Mouse (Mus musculus) embryonic facial prominence, embryonic 11.5 days (tissue): Measurements from ENCODE around the gene Coq3. TPM values are rescaled to one million over a fixed set of nuclear protein-coding genes. Genes with fewer than 3 reads are reported as not detected.

Source experiments
- ATAC-seq: fragments of 200-750 bp; cut with Nextera tagmentation; replicated peaks from 2 replicates; pipeline ENCODE4 v1.8.0; 2017; ENCODE audit warnings: low read depth; ENCODE audit not compliant: insufficient number of reproducible peaks, low FRiP score, low TSS enrichment
- DNase-seq: peaks from one replicate; pipeline ENCODE4 v3.0.0-alpha.2; 2015; ENCODE audit warnings: low spot score
- H3K27ac ChIP-seq: fragments of 300-500 bp; sonication (generic); replicated peaks from 2 replicates; pipeline ENCODE4 v1.5.1; 2014; ENCODE audit warnings: mild to moderate bottlenecking, low read depth, low read length, control low read depth
- H3K27me3 ChIP-seq: fragments of 300-500 bp; sonication (generic); 2 replicates; pipeline ENCODE4 v1.6.1; 2014; ENCODE audit warnings: mild to moderate bottlenecking, low read length, moderate library complexity, mixed read lengths; ENCODE audit not compliant: control insufficient read depth, insufficient read depth
- H3K36me3 ChIP-seq: fragments of 300-500 bp; sonication (generic); replicated peaks from 2 replicates; pipeline ENCODE4 v1.6.1; 2014; ENCODE audit warnings: low read depth, mild to moderate bottlenecking, low read length, moderate library complexity, mixed read lengths; ENCODE audit not compliant: control insufficient read depth, insufficient read depth
- H3K4me1 ChIP-seq: fragments of 300-500 bp; sonication (generic); 2 replicates; pipeline ENCODE4 v1.6.1; 2014; ENCODE audit warnings: low read length, mixed read lengths; ENCODE audit not compliant: control insufficient read depth, insufficient read depth
- H3K4me2 ChIP-seq: fragments of 300-500 bp; sonication (generic); 2 replicates; pipeline ENCODE4 v1.6.1; 2014; ENCODE audit warnings: low read depth, mild to moderate bottlenecking, control low read depth, low read length, moderate library complexity
- H3K4me3 ChIP-seq: fragments of 300-500 bp; sonication (generic); 2 replicates; pipeline ENCODE4 v1.5.1; 2014; ENCODE audit warnings: low read depth, low read length, control low read depth
- H3K9ac ChIP-seq: fragments of 300-500 bp; sonication (generic); replicated peaks from 2 replicates; pipeline ENCODE4 v1.6.1; 2014; ENCODE audit warnings: mild to moderate bottlenecking, control low read depth, low read length
- H3K9me3 ChIP-seq: fragments of 300-500 bp; sonication (generic); replicated peaks from 2 replicates; pipeline ENCODE4 v1.6.1; 2016; ENCODE audit warnings: mild to moderate bottlenecking, low read length, inconsistent platforms, mixed read lengths; ENCODE audit not compliant: control insufficient read depth
- WGBS: fragments of 180-500 bp; shearing (Covaris S2); extraction: QIAGEN DNeasy Blood & Tissue Kit; methylation state at CpG from one replicate; pipeline ENCODE4 v1.1.7; 2014; 5-methylcytosine and 5-hydroxymethylcytosine counted together
- polyA plus RNA-seq: library from polyadenylated mRNA; unstranded; fragments of >200 nt; fragmentation: Nextera tagmentation; extraction: Ambion mirVana; gene quantifications from 2 replicates; pipeline ENCODE4 v1.2.1, GENCODE M21; 2014

The Coq3 gene
- polyA plus RNA-seq, 1 experiment from 2014 or later, result 16.5 TPM

DNA sequence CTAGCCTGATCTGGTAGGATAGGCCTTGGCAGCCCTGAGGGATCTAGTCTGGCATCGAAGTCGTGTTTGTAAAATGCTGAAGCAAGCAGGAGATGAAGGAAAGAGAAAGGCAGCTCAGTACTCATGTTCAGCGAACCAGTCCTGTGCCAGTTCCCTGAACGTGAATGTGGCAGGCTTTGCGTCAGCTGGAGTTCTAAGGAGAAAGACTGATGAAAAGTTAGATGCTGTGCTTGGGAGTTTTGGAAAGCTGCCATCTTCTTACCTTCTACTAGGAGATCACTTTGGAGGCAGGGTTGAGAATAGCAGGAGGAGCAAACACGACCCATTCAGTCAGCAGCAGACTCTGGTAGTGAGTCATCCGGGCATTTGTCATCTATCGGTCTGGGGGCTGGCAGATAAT lies 6.4 kb downstream of the Coq3 start:
- Histone ChIP-seq H3K9me3 (no peaks in the 10 kb centered on the region), H3K4me3 (no peak overlapping the region), H3K27me3 (no peaks in the 10 kb centered on the region), H3K9ac (no peak overlapping the region), H3K36me3 (no peaks in the 10 kb centered on the region), H3K4me2 (no peak overlapping the region), H3K4me1 (no peaks in the 10 kb centered on the region), H3K27ac (no peak overlapping the region)
- no peak for DNase-seq
- 93% methylated on average over 8 of the region's 8 CpGs for WGBS
- ATAC-seq, result no peak

DNA sequence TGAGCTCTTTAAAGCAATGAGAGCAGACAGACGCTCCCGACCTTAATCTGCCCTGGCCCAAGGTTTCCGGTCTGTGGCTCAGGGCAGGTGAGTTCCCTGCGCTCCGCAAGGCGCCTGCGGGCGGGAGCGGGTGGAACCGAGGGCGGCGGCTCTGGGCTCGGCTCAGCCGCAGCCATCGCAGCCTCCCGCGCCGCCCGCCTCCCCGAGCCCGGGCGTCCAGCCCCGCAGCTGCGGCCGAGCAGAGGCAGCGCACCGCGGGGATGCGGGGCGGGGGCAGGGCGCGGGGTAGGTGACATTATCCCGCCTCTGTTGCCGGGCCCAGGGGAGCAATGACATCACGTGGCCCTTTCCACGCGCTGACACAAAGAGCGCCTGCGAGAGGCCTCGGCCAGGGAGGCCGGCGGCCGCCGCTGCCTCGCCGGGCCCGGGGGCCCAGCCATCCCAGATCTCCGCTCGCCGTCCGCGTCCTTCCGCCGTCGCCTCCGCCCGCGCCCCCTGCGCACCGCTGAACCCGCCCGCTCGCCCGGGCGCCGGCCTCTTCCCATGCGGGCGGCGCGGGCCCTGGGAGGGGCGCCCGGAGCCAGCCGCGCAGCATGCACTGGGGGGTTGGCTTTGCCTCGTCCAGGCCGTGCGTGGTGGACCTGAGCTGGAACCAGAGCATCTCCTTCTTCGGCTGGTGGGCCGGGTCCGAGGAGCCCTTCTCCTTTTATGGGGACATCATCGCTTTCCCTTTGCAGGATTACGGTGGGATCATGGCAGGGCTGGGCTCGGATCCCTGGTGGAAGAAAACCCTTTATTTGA lies 51.7 kb downstream of the Coq3 start, which contains the start of gene Faxc:
Faxc (plus strand) TSS at position 359 of the 801 bp plus-strand sequence.
- Histone ChIP-seq H3K36me3 (no peaks in the 10 kb centered on the region), H3K4me2 (peak within 1 kb of the TSS; percentile 72), H3K27me3 (no peaks in the 10 kb centered on the region), H3K27ac (peak within 1 kb of the TSS; percentile 81), H3K9me3 (no peaks in the 10 kb centered on the region), H3K4me1 (no peaks in the 10 kb centered on the region), H3K9ac (peak within 1 kb of the TSS; percentile 97), H3K4me3 (peak within 1 kb of the TSS; percentile 67)
- WGBS, result under 1% methylated on average over 48 of the region's 83 CpGs
- peak; percentile 70 for DNase-seq
- peak; percentile 90 for ATAC-seq

DNA sequence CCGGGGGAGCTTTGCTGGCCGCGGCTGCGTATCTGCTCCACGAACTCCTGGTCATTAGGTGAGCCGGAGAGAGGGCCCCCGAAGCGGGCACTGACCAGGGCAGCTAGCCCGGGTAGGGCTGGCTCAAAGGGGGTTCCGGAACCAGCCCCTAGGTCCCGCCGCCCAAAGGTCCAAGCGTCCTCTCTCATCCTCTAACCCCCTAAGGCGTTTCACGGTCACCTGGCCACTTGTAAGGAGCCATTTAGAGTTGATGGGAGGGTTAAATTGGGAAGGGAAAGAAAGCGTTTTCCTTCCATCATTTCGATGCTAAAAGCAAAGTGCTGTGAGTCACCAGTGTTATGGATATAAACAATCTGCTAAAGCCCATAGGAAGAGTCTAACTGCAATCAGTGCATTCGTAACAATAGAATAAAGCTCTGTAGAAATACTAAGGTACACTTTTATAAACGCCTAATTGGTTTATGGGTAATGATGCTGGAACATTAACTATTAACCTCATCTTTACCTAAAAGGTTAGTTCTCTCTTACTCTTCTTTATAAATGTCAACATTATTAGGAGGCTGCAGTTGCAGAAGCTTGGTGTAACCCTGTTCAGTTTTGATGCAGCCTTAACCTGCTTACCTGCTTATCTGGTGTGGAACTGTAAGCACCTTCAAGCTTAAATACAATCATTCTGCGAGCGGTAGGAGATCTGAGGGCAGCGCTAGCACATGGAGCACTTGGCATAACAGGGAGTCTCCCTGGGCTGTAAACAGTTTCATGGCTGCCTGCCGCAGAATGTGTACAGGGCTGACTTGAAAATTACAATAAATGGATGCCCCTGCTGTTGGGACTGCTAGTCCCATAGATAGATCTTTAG lies 52.5 kb downstream of the Coq3 start:
- H3K9me3 ChIP-seq, result no peaks in the 10 kb centered on the region
- H3K36me3 ChIP-seq, result no peaks in the 10 kb centered on the region
- H3K4me1 ChIP-seq, result no peaks in the 10 kb centered on the region
- peak overlapping the region; percentile 72 for H3K4me2 ChIP-seq
- DNase-seq, result peak; percentile 43
- no peaks in the 10 kb centered on the region for H3K27me3 ChIP-seq
- peak overlapping the region; percentile 67 for H3K4me3 ChIP-seq
- 17% methylated on average over 22 of the region's 23 CpGs for WGBS
- H3K27ac ChIP-seq, result 0 out of 2 replicates have a peak overlapping the region, but pooled peaks have one; percentile 81
- ATAC-seq, result peak; percentile 15; the same call in 1 of the 2 replicates
- peak overlapping the region; percentile 97 for H3K9ac ChIP-seq

DNA sequence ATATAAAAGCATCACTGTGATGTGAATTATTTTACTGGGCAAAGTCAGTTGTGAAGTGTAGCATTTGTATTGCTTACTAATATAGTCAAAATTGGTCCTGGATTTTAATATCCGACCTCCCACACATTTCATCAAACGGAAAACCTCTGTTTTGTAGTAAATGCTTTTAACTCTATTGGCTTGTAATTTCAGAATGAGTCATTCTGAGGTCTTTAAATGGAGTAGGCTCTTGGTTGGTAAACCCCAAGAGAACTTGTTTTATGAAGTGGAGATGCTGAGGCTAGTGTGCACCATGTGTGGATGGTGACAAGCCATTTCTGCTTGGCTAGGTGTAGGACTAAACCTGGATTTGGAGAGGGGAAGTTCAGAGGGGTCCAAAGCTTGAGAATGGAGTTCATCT lies 55.9 kb downstream of the Coq3 start:
- Histone ChIP-seq H3K36me3 (no peaks in the 10 kb centered on the region), H3K9ac (no peak overlapping the region), H3K4me1 (no peaks in the 10 kb centered on the region), H3K27me3 (no peaks in the 10 kb centered on the region), H3K27ac (no peak overlapping the region), H3K4me2 (no peak overlapping the region), H3K9me3 (no peaks in the 10 kb centered on the region), H3K4me3 (no peak overlapping the region)
- no peak for ATAC-seq
- DNase-seq, result no peak
- 93% methylated on average over 2 of the region's 2 CpGs for WGBS

DNA sequence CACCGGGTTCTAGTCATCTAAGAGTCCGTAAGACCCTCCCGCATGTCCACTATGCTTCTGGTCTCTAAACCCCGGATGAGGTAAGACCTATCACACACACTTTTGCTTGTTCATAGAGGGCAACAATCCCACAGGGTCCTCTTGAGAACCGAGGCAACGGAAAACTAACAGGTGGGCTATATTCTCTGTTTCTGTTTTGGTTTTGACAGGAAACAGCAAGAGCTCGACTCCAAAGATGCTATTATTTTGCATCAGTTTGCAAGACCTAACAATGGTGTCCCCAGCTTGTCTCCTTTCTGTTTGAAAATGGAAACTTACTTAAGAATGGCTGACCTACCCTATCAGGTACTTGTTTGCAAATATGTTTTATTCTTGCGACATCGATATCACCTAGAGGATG lies 57.0 kb downstream of the Coq3 start:
- WGBS, result 92% methylated on average over 9 of the region's 9 CpGs
- Histone ChIP-seq H3K9me3 (no peaks in the 10 kb centered on the region), H3K4me1 (no peaks in the 10 kb centered on the region), H3K4me3 (no peak overlapping the region), H3K9ac (no peak overlapping the region), H3K27ac (no peak overlapping the region), H3K27me3 (no peaks in the 10 kb centered on the region), H3K4me2 (no peak overlapping the region), H3K36me3 (no peaks in the 10 kb centered on the region)
- ATAC-seq (no peak), DNase-seq (no peak)

DNA sequence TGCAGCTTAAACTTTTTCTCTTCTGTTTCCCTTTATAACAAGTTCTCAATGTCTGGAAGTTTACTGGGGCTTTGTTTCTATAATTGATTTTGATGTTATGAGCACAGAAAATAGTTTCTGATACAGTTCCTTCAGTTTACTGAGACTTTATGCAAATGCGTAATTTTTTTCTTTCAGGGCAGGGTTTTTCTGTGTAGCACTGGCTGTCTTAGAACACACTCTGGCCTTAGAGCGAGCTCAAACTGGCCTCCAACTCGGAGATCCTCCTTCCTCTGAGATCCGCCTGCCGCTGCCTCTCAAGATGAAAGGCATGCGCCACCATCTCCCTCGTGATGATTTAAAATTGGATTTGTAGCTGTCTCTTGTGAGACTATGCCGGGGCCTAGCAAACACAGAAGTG lies 58.4 kb downstream of the Coq3 start:
- no peak for ATAC-seq
- no peaks in the 10 kb centered on the region for H3K27me3 ChIP-seq
- 82% methylated on average over 8 of the region's 8 CpGs for WGBS

DNA sequence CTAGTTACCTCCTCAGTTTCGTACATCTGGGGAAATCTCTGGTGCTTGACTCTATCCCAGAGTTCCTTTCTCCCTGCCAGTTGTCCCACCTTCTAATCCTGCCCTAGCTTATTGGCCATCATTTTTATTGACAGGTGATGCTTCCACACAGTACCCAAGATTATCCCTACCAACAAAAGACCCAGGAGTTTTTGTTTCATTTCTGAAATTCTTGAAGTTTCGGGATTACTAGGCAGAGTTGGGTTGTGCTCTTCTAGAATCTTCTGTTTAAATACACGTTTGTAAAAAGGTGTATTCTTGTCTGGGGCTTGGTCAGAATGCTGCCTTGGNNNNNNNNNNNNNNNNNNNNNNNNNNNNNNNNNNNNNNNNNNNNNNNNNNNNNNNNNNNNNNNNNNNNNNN lies 65.2 kb downstream of the Coq3 start:
- Histone ChIP-seq H3K9me3 (no peaks in the 10 kb centered on the region), H3K4me3 (no peak overlapping the region), H3K9ac (no peak overlapping the region), H3K4me2 (no peak overlapping the region), H3K27ac (no peak overlapping the region), H3K27me3 (no peaks in the 10 kb centered on the region), H3K36me3 (no peaks in the 10 kb centered on the region), H3K4me1 (no peaks in the 10 kb centered on the region)
- no peak for DNase-seq
- no peak for ATAC-seq
- 79% methylated on average over 3 of the region's 3 CpGs for WGBS

More for the DNA sequence above, 58.4 kb downstream of the Coq3 start:
- H3K4me3 ChIP-seq, result no peak overlapping the region
- no peaks in the 10 kb centered on the region for H3K4me1 ChIP-seq
- no peak for DNase-seq
- H3K4me2 ChIP-seq, result no peak overlapping the region
- no peaks in the 10 kb centered on the region for H3K36me3 ChIP-seq
- no peak overlapping the region for H3K9ac ChIP-seq
- no peak overlapping the region for H3K27ac ChIP-seq
- H3K9me3 ChIP-seq, result no peaks in the 10 kb centered on the region

DNA sequence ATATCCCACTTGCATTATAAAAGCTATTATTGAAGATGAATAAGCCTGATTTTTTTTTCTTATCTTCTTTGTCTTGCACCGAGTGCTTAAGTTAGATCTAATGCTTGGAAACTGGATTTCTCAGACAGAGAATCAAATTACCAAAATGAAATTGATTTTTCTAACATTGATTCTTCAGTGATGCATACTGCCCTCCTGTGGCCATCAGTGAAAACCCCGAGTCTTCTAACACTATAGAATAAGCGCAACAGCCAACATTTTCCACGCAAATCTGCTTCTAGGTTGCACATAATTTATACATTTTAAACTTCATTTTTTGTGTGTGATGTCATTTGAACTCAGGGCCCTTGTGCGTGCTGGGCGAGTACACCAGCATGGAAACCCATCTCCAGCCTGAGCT lies 72.0 kb downstream of the Coq3 start:
- no peak for ATAC-seq
- Histone ChIP-seq H3K4me3 (no peak overlapping the region), H3K4me2 (no peak overlapping the region), H3K4me1 (no peaks in the 10 kb centered on the region), H3K9ac (no peak overlapping the region), H3K36me3 (no peaks in the 10 kb centered on the region; the same call in 1 of the 2 replicates), H3K27me3 (no peaks in the 10 kb centered on the region), H3K27ac (no peak overlapping the region), H3K9me3 (no peaks in the 10 kb centered on the region)
- DNase-seq, result peak; percentile 67
- WGBS, result 43% methylated on average over 6 of the region's 6 CpGs
